Mouse (Mus musculus): ENCODE data around the gene Pyroxd2.
"Not testable (repeated sequence)": the region's sequence is repeated elsewhere in the genome, so short reads cannot be mapped to it uniquely, and the experiment has no call there.

The Pyroxd2 gene

DNA sequence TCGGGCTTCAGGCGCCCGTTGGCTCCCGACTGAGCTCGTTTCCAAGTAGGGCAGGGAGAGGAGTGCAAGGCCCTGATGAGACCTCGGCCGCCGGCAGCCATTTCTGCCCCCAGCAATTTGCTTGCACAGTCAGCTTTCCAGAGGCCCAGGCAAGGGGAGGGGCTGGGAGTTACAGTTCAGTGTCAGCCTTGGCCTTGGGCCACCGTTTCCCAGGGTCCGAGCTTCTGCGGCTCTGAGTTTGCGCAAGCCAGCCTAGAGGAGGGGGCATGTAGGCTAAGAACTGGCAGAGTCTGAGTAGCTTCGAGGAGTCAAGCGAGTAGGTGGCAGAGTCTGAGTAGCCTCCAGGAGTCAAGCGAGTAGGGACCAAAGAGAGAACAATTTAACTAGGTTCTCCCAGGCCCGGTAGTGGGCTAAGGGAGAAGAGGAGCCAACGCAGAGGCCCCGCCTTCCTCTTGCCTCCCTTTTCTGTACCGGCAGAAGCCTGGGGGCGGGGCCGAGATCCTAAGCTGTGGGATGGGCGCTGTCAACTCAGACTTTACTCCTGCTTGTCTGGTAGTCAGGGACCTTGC lies at the start of gene Pyroxd2:
Gene Pyroxd2, minus strand, starts transcription at position 413 of the 569 bp plus-strand sequence.
- DNase-seq (ENCODE audit: low read depth): peak; percentile 95

- no peak for DNase-seq (ENCODE audit: low read depth)
Observed at GRCm38 (mm10) chr19:42797866-42798265, 45.3 kb upstream of the Pyroxd2 start.

DNA sequence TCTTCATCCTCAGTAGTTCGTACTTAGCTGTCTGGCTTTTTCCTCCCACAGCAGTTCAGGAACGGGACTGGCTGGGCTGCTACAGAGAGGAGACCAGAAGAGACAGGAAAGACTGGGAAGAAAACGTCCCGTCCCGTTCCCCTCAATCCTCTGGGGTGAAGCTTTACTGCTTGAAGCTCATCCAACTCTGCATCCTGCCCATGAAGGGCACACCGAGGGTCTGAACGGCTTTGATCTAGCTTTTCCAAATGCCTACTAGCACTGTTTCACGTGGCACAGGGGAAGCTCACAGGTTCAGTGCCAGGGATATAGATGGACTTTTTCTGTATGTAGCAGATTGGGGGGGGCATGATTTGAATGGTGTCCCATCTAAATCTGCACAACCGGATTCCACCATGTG lies 43.2 kb upstream of the Pyroxd2 start:
- DNase-seq (ENCODE audit: low read depth): no peak

DNA sequence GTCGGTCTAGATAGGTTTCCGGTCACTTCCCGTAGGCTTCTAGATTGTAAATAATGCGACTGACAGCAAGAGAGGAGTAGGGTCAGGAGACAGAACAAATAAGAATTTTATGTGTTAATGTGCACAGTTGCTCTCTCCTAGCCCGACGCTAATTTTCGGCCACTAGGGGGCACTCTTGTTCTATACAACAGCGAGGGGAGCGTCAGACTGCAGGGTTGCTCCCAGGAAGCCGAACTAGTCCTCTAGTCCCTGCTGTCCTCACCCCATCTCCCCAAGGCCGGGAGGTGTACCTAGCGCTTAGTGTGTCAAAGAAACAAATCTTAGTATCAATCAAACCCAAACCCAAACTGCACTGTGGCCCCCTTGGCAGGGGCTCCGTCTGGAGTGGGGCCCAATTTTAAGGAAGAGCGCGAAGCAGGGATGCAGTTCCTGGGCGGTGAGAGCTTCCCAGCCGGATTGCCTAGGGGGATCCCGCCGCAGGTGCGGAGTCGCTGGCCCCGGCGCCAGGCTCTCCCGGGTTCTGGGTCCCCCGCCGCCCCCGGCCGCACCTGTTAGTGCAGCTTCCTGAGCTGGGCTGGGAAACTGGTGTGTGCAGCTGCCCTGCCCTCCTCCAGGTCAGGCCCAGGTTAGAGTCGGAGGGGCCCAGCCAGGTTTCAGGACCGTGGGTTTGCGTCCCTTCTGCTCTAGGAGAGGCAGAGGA lies 42.5 kb upstream of the Pyroxd2 start:
- DNase-seq (ENCODE audit: low read depth): peak; percentile 71

GRCm38 (mm10) chr19:42788311-42788710 lies 35.7 kb upstream of the Pyroxd2 start:
- DNase-seq (ENCODE audit: low read depth): peak; percentile 81

DNA sequence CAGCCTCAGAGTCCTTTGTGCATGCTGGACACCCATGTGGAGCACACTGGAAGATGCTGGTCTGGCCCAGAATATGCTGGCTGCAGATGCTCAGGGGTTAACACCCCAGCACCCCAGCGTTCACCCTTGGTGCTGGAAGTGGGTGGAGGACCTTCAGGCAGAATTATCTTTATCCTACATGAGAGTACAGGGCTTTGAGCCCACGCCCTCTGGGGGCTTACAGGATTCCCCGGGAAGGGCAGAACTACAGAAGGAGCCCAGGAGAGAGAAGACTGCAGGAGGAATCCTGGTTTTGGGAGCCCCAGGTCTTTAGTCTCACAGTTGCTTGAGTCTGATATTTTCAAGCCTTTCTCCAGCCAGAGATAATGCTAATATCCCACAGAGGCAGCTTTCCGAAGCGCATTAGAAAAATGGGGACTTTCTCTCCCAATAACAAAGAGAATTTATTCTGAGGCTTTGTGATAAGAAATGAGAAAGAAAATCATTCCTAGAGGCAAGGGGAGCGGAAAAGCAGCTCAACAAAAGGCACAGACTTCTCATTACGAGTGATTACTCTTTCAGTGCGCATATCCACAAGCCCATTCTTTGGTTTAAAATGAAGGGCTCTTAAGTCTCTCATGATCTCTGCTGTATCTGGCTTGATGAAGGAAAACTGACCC lies 33.1 kb upstream of the Pyroxd2 start:
- no peak for DNase-seq (ENCODE audit: low read depth)

DNA sequence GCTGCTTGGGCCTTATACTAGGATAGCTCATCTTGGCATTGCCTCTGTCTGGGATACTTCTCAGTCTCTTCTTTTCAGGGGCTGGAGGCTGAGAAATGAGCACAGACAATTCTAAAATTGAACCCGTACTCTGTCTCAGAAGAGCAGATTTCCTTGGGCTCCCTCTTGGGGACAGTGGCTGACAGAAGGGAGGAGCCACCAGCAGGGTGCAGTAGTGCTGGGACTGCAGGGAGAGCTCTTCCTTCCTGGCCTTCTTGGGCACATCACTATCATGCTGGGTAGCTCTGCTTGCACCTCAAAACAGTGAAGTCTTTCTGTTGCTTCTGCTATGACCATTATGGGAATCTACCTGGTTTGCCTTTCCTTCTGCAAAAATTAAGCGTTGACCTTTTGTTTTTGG lies 32.6 kb upstream of the Pyroxd2 start:
- DNase-seq (ENCODE audit: low read depth): peak; percentile 37

DNA sequence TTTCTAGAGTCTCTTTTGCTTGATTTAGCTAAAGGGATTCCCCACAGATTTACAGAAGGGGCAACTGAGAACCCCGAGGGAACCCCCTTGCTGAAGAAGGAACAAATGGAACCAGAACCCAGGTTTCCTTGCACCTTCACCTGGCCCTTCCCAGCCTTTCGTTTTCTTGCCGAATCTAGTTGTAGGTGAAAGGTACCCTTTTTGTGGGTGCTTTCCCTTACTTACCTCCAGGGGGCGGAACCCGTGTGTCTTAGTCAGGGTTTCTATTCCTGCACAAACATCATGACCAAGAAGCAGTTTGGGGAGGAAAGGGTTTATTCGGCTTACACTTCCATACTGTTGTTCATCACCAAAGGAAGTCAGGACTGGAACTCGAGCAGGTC lies 27.6 kb upstream of the Pyroxd2 start:
- not testable (repeated sequence) for DNase-seq (ENCODE audit: low read depth)

DNA sequence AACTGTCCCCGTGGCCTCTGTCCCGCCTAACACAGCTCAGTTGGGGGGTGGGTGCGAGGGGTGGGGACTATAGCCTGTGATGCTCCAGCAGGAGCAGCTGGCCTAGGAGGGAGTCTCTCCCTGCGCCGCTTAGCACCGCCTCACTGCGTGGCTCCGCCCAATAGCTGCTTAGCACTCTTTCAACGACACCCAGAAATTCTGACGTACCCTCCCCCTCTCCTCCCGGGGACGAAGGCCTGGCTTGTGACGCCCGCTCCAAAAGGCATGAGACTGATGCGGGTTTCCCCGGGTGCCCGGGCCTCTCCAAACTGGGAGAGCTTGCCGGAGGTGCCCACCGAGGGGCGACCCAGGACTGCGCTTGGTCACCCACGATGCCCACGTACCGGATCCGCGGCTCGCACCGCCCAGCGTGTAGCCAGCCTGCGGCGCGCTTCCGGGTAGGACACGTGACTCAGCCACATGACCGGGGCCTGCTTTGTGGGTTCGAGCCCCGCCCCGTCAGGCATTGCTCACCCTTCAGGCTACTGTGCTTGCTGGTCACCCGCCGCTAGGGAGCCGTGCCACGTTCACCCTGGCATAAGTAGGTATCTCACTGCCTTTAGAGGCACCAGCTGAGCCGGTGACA lies 27.1 kb upstream of the Pyroxd2 start, which contains the start of gene Hps1:
Gene Hps1, minus strand, starts transcription at position 448 of the 625 bp plus-strand sequence.
- DNase-seq (ENCODE audit: low read depth): peak; percentile 97

DNA sequence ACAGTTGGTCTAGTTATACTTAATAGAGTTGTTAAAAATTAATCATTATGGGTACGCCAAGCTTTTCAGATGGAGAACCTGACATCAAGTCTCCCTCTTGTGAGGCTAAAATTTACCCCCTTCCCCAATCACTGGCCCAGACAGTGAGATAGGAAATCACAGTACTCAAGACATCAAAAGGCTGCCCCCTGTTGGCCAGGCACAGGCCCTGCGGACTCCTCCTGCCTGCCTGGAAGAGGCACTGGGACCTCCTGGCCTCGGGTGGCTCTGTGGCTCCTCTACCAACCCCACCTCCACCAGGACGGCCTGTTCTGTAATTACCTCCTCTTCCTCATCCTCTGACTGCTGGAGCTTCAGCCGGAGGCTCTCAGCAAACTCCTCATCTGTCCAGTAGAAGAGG lies 25.2 kb upstream of the Pyroxd2 start:
- DNase-seq (ENCODE audit: low read depth): peak; percentile 53

DNA sequence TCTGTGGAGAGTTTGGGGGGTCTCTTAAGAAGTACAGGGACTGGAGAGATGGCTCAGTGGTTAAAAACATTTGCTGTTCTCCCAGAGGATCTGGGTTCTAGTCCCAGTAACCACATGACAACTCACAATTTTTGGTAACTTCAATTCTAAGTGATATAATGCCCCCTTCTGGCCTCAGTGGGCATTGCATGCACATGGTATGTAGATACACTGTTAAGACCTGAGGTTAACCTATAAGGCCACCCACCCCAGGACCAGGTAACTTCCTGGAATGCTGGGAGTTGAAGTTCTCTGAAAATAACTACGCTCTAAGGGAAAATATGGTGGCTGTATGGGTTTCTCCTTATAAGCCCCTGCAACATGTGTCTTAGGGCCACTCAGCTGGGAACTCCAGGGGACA lies 24.2 kb upstream of the Pyroxd2 start:
- peak; percentile 72 for DNase-seq (ENCODE audit: low read depth)

GRCm38 (mm10) chr19:42770141-42770872 lies 17.7 kb upstream of the Pyroxd2 start:
- DNase-seq (ENCODE audit: low read depth): peak; percentile 90

GRCm38 (mm10) chr19:42769648-42770047 lies 17.1 kb upstream of the Pyroxd2 start:
- no peak for DNase-seq (ENCODE audit: low read depth)

DNA sequence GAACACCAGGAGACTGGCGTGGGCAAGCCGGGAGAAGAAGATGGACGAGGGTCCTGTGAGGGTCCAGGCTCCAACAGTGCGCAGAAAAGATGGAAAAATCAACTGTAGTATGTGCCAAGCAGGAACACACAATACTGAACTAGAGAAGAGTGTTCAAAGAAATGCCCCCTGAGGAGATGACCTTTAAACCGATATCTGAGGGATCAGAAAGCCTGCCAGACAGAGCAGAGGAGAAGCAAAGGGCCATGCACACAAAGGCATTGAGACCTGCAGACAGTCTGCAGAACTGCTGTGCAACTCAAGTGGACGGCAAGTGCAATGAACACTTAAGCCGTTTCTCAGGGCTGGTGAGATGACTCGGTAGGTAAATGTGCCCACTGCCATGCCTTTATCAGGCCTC lies 14.8 kb upstream of the Pyroxd2 start:
- no peak for DNase-seq (ENCODE audit: low read depth)

- no peak for DNase-seq (ENCODE audit: low read depth)
Observed at GRCm38 (mm10) chr19:42764398-42764797, 11.8 kb upstream of the Pyroxd2 start.

DNA sequence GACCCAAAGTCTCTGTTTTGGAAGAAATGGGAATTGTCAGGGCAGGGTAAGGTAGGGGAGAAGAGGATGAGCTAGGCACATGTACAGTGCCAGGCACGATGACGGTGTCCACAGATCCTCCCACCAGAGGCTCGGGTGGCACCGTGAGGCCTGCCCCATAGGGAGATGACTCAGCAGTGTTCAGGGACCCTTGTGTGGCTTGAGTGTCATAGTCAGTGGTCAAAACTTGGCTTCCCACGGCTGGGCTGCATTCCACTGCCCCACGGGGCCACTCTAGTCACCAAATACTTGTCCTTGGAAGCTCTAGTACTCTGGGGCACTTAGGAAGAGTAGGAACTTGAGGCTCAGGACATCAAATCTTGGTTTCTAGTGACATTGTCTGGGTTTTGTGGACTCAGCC lies 4.1 kb upstream of the Pyroxd2 start:
- DNase-seq (ENCODE audit: low read depth): peak; percentile 55

- peak; percentile 13 for DNase-seq (ENCODE audit: low read depth)
Observed at GRCm38 (mm10) chr19:42755148-42755870, 2.7 kb upstream of the Pyroxd2 start.

- peak; percentile 96 for DNase-seq (ENCODE audit: low read depth)
Observed at GRCm38 (mm10) chr19:42753141-42753917, 754 bp upstream of the Pyroxd2 start.

DNA sequence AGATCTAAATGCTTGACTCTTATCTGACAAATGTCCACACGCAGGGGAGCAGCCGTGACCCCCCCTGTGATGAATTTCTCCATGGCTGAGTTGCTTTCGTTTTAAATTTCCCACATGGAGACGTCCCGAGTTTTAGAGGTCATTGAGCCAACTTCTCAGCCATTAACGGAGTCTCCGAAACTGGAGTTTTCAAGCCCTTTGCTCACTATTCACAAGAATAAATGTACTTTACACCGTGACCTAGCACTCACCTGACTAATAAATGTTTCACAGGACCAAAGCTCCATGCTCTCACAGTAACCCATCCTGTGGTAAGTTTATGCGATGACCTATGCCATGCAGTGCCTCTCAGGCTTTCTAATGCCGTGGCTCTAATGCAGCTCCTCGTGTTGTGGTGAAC lies 2.4 kb downstream of the Pyroxd2 start:
- DNase-seq (ENCODE audit: low read depth): no peak

GRCm38 (mm10) chr19:42746702-42747101 lies 5.9 kb downstream of the Pyroxd2 start:
- no peak for DNase-seq (ENCODE audit: low read depth)

DNA sequence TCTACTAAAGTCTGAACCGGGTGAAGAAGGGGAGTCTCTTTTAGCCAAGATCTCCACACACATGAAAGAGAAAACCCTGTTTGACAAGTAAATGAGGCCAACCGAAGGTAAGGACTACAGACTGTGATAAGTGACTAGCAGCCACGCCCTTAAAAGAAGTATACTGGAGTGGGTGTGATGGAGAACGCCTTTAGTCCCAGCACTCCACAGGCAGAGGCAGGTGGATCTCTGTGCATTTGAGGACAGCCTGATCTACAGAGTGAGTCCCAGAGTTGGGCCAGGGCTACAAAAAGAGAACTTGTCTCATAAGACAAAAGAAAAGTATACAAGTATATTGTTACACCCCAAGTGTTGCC lies 6.7 kb downstream of the Pyroxd2 start:
- no peak for DNase-seq (ENCODE audit: low read depth)
